Mouse (Mus musculus): ENCODE measurements around the gene Cacna2d3. TPM values are rescaled to one million over a fixed set of nuclear protein-coding genes. Genes with fewer than 3 reads are reported as not detected.
A peak's percentile ranks its signal among the peaks of the same experiment; 100 is the strongest.

Gene Cacna2d3
- polyA plus RNA-seq, 1 experiment from 2014 or later, result not detected

DNA sequence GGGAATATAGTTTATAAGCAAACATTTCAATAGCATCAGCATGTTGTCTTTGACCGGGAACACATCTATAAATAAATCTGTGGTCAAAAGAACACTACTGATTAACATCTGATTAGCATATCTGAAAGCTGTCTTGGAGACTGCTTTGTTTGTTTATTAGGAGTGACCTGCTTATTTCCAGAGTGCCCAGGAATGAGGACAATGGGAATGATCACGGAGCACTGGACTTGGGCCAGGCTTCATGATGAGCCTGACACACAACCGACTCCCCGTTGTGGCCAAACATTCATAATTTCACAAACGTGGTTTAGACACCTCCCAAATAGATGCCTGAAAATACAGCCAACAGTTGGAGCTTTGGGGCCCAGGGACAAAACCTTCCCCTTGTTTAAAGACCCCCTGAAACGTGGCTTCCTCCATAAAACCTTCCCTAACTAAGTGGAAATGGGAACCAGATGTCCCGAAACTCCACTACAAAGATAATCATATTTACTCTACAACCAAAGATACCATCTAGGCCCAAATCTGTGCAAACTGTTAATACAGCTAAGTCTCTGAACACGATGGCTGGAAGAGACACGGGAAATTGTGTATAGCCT is 607.7 kb downstream of the Cacna2d3 start:
- TF ChIP-seq CTCF (IDR thresholded peaks at IDR 0.05; ENCODE audit: low read depth) (no peak), EP300 (IDR thresholded peaks at IDR 0.05; ENCODE audit: low read depth) (no peak)
- Histone ChIP-seq H3K4me3 (ENCODE audit: low read depth, low read length) (no peak overlapping the region), H3K9ac (replicated peaks) (no peak overlapping the region), H3K9me3 (ENCODE audit: low read length) (peaks cover 3% of the 10 kb centered on the region; the same call in 1 of the 2 replicates), H3K36me3 (replicated peaks; ENCODE audit: insufficient read depth, low read length) (no peaks in the 10 kb centered on the region), H3K4me2 (ENCODE audit: low read depth, low read length) (no peak overlapping the region), H3K4me1 (ENCODE audit: insufficient read depth) (no peaks in the 10 kb centered on the region), H3K27me3 (ENCODE audit: insufficient read depth, low read length) (no peaks in the 10 kb centered on the region), H3K27ac (ENCODE audit: low read depth) (no peak overlapping the region)
- DNase-seq, result no peak
- 59% methylated on average over 9 of the region's 9 CpGs for WGBS (ENCODE audit: insufficient replicate concordance)
- ATAC-seq, result no peak

DNA sequence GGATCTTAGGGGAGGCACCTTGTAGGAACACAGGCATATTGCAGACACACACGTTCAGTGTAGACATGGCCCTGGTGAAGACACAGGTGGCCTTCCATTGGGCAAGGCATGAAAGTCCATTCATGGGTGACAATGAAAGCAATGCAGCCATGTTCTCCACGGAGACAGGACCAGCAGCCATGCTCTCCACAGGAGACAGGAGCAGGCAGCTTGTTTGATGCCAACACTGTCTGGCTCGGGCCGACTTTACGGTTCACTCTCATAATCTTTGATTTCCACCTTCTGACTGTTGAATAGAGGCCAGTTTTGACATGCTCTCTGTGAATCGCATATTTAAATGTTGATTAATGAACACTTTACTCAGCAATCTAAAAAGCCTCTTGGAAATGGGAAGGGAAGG is 610.0 kb downstream of the Cacna2d3 start:
- H3K4me3 ChIP-seq (ENCODE audit: low read depth, low read length), result no peak overlapping the region
- H3K36me3 ChIP-seq (replicated peaks; ENCODE audit: insufficient read depth, low read length), result no peaks in the 10 kb centered on the region
- H3K4me2 ChIP-seq (ENCODE audit: low read depth, low read length), result no peak overlapping the region
- WGBS (ENCODE audit: insufficient replicate concordance), result 77% methylated on average over 6 of the region's 6 CpGs
- no peaks in the 10 kb centered on the region for H3K27me3 ChIP-seq (ENCODE audit: insufficient read depth, low read length)
- no peak overlapping the region for H3K9ac ChIP-seq (replicated peaks)
- ATAC-seq (no peak), DNase-seq (no peak)
- H3K4me1 ChIP-seq (ENCODE audit: insufficient read depth), result no peaks in the 10 kb centered on the region
- TF ChIP-seq CTCF (IDR thresholded peaks at IDR 0.05; ENCODE audit: low read depth), result no peak
- peaks cover 3% of the 10 kb centered on the region; the same call in 1 of the 2 replicates for H3K9me3 ChIP-seq (ENCODE audit: low read length)
- H3K27ac ChIP-seq (ENCODE audit: low read depth), result no peak overlapping the region

DNA sequence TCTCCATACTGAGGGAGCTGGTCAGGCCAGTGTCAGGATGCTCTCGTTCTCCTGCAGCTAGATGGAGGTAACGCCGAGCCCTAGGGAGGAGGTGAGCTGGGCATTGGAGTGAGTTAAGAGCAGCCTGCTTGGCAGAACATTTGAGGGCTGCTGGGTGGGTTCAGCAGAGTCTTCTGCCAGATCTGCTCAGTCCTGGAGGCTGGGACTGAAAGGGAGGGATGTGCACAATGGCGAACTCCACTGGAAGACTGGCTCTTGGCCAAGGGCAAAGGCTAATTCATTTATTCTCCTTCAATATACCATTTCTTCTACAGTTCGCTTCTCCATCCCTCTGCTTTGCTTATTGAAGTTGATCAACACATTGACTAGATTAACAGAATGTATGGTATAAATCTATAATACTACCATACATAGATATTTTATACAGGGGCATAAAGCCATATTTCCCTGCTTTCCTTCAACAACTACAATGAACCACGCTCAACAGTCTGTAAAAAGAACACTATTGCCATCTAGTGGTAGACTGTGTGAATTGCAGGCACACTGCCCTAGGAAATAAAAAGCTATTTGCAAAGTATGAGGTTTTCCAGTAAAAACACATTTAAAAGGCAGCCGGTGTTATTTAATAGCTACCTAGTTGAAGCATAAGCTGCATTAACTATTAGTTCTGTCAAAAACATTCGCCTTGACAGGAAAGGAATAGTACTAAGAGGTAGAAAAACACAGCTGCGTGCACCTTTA is 611.1 kb downstream of the Cacna2d3 start:
- no peak for TF ChIP-seq EP300 (IDR thresholded peaks at IDR 0.05; ENCODE audit: low read depth)
- TF ChIP-seq CTCF (IDR thresholded peaks at IDR 0.05; ENCODE audit: low read depth), result peak; percentile 73
- Histone ChIP-seq H3K9ac (replicated peaks) (no peak overlapping the region), H3K9me3 (ENCODE audit: low read length) (peaks cover 3% of the 10 kb centered on the region; the same call in 1 of the 2 replicates), H3K36me3 (replicated peaks; ENCODE audit: insufficient read depth, low read length) (no peaks in the 10 kb centered on the region), H3K4me2 (ENCODE audit: low read depth, low read length) (no peak overlapping the region), H3K27me3 (ENCODE audit: insufficient read depth, low read length) (no peaks in the 10 kb centered on the region), H3K4me3 (ENCODE audit: low read depth, low read length) (no peak overlapping the region), H3K4me1 (ENCODE audit: insufficient read depth) (no peaks in the 10 kb centered on the region), H3K27ac (ENCODE audit: low read depth) (no peak overlapping the region)
- WGBS (ENCODE audit: insufficient replicate concordance), result 68% methylated on average over 9 of the region's 9 CpGs
- ATAC-seq (no peak), DNase-seq (no peak)

DNA sequence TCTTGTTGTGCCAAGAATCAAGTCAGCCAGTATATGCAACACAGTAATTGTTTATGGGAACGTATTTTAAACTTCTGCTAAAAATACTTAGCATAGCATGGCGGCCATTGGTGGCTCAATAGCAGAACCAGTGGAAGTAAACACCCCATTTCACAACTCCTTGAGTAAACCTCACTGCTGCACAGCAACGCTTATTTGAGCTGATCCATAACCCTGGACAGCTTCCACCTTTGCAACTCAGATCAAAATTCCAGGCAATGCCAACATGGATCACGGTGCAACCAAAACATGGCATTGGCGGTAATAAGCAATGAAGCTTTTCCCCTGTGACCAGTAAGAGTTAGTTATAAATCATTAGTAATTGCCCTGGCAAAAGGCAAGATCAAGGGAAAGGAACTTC is 614.2 kb downstream of the Cacna2d3 start:
- ATAC-seq (peak; percentile 83), DNase-seq (no peak)
- peaks cover 3% of the 10 kb centered on the region; the same call in 1 of the 2 replicates for H3K9me3 ChIP-seq (ENCODE audit: low read length)
- no peaks in the 10 kb centered on the region for H3K4me1 ChIP-seq (ENCODE audit: insufficient read depth)
- H3K36me3 ChIP-seq (replicated peaks; ENCODE audit: insufficient read depth, low read length), result no peaks in the 10 kb centered on the region
- no peak overlapping the region for H3K4me2 ChIP-seq (ENCODE audit: low read depth, low read length)
- H3K27ac ChIP-seq (ENCODE audit: low read depth), result no peak overlapping the region
- no peaks in the 10 kb centered on the region for H3K27me3 ChIP-seq (ENCODE audit: insufficient read depth, low read length)
- 57% methylated on average over 5 of the region's 5 CpGs for WGBS (ENCODE audit: insufficient replicate concordance)
- TF ChIP-seq EP300 (IDR thresholded peaks at IDR 0.05; ENCODE audit: low read depth) (no peak), CTCF (IDR thresholded peaks at IDR 0.05; ENCODE audit: low read depth) (no peak)
- no peak overlapping the region for H3K4me3 ChIP-seq (ENCODE audit: low read depth, low read length)
- no peak overlapping the region for H3K9ac ChIP-seq (replicated peaks)

DNA sequence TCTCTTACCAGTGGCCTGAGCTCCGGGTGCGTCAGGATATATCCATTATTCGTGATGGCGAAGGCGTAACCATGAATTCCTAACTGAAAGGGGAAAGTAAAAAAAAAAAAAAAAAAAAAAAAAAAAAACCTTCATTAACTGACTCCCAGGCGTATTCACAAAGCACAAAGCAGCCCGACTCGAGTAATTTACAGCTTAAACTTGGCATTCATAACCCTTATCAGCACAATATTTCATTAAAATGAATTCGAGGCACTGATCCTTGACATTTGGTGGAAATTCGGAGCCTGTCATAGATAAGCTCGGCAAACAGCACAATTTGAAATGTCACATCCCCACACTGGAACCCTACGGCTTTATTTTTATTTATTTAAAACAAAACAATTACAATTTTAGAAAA is 623.9 kb downstream of the Cacna2d3 start:
- ATAC-seq (no peak), DNase-seq (no peak)
- Histone ChIP-seq H3K27me3 (ENCODE audit: insufficient read depth, low read length) (no peaks in the 10 kb centered on the region), H3K4me1 (ENCODE audit: insufficient read depth) (no peaks in the 10 kb centered on the region), H3K9ac (replicated peaks) (no peak overlapping the region), H3K36me3 (replicated peaks; ENCODE audit: insufficient read depth, low read length) (no peaks in the 10 kb centered on the region), H3K4me3 (ENCODE audit: low read depth, low read length) (no peak overlapping the region), H3K27ac (ENCODE audit: low read depth) (no peak overlapping the region), H3K4me2 (ENCODE audit: low read depth, low read length) (no peak overlapping the region), H3K9me3 (ENCODE audit: low read length) (no peaks in the 10 kb centered on the region)
- no peak for TF ChIP-seq EP300 (IDR thresholded peaks at IDR 0.05; ENCODE audit: low read depth)
- 68% methylated on average over 12 of the region's 12 CpGs for WGBS (ENCODE audit: insufficient replicate concordance)

DNA sequence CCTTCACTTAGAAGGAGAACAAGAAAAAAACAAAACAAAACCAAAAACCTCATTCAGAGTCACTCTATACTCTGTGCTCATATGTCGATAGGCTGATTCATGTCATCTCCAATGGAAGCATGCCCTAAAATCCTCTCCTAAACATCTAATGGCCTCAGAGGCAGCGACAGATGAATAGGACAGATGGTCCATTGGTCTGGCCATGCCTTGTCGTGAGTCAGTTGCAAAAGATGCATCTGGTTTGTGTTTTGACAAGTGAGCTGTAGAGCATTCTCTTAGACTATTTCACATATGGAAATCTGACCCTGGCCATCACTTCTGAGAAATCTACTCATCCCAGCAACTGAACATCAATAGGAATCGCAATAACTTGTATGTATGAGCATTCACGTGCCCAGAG is 626.2 kb downstream of the Cacna2d3 start:
- H3K9ac ChIP-seq (replicated peaks), result no peak overlapping the region
- no peaks in the 10 kb centered on the region for H3K4me1 ChIP-seq (ENCODE audit: insufficient read depth)
- DNase-seq (no peak), ATAC-seq (no peak)
- H3K36me3 ChIP-seq (replicated peaks; ENCODE audit: insufficient read depth, low read length), result no peaks in the 10 kb centered on the region
- no peak overlapping the region for H3K4me2 ChIP-seq (ENCODE audit: low read depth, low read length)
- H3K9me3 ChIP-seq (ENCODE audit: low read length), result no peaks in the 10 kb centered on the region
- no peak overlapping the region for H3K27ac ChIP-seq (ENCODE audit: low read depth)
- no peaks in the 10 kb centered on the region for H3K27me3 ChIP-seq (ENCODE audit: insufficient read depth, low read length)
- TF ChIP-seq CTCF (IDR thresholded peaks at IDR 0.05; ENCODE audit: low read depth) (no peak), EP300 (IDR thresholded peaks at IDR 0.05; ENCODE audit: low read depth) (no peak)
- 81% methylated on average over 5 of the region's 5 CpGs for WGBS (ENCODE audit: insufficient replicate concordance)
- no peak overlapping the region for H3K4me3 ChIP-seq (ENCODE audit: low read depth, low read length)

Measured in liver, postnatal 0 days (tissue).